Mouse (Mus musculus): ENCODE measurements around the gene Sf3a3. TPM values are rescaled to one million over a fixed set of nuclear protein-coding genes. Genes with fewer than 3 reads are reported as not detected.

The Sf3a3 gene
- polyA plus RNA-seq (2012; fragmentation: generic; extraction: Trizol), result 41.6 TPM

- Histone ChIP-seq H3K27me3 (ENCODE audit: control insufficient read depth, insufficient read depth, insufficient read length) (no peaks in the 10 kb centered on the region), H3K79me2 (ENCODE audit: control insufficient read depth, insufficient read depth) (peaks cover 19% of the 10 kb centered on the region), H3K4me3 (peak within 1 kb of the TSS; percentile 67), H3ac (ENCODE audit: control insufficient read depth, insufficient read length) (peak within 1 kb of the TSS; percentile 81), H3K36me3 (ENCODE audit: control insufficient read depth, insufficient read depth) (peaks cover 20% of the 10 kb centered on the region), H3K4me2 (ENCODE audit: low read depth) (peak within 1 kb of the TSS; percentile 95)
- TF ChIP-seq USF1 (IDR thresholded peaks at IDR 0.05; ENCODE audit: low read depth) (no peak), CEBPB (IDR thresholded peaks at IDR 0.05; ENCODE audit: insufficient read depth, poor library complexity, severe bottlenecking) (no peak), MYOG (IDR thresholded peaks at IDR 0.05; ENCODE audit: control insufficient read depth in 1 of 3, insufficient read depth in 1 of 3, insufficient read length in 2 of 3, low read depth in 2 of 3) (peak in 2 of 3 experiments; percentile 4 to 71), REST (IDR thresholded peaks at IDR 0.05; ENCODE audit: insufficient read depth, insufficient read length) (no peak), SRF (IDR thresholded peaks at IDR 0.05; ENCODE audit: control insufficient read depth, insufficient read length, low read depth) (no peak), MAX (IDR thresholded peaks at IDR 0.05; ENCODE audit: low read depth) (no peak), TCF3 (IDR thresholded peaks at IDR 0.05; ENCODE audit: insufficient read length, low read depth) (no peak), E2F4 (IDR thresholded peaks at IDR 0.05; ENCODE audit: insufficient read depth) (peak; percentile 65), MYOD1 (IDR thresholded peaks at IDR 0.05; ENCODE audit: control insufficient read depth in 1 of 3, insufficient read length in 2 of 3, low read depth in 2 of 3) (peak in 2 of 3 experiments; percentile 38 to 60), TCF12 (IDR thresholded peaks at IDR 0.05; ENCODE audit: insufficient read depth, poor library complexity, severe bottlenecking) (no peak), POLR2AphosphoS2 (IDR thresholded peaks at IDR 0.05; ENCODE audit: insufficient read length, low read depth) (peak; percentile 89), POLR2A (IDR thresholded peaks at IDR 0.05; ENCODE audit: insufficient read length, low read depth) (peak; percentile 62)
These were observed at the start of gene Sf3a3 for GRCm38 (mm10) chr4:124714545-124715481. Gene Sf3a3 (plus strand): TSS chr4:124714776.

GRCm38 (mm10) chr4:124667476-124668033, 47.0 kb upstream of the Sf3a3 start:
- Histone ChIP-seq H3K4me2 (ENCODE audit: low read depth) (no peak overlapping the region), H3K4me3 (no peak overlapping the region), H3ac (ENCODE audit: control insufficient read depth, insufficient read length) (no peak overlapping the region), H3K27me3 (ENCODE audit: control insufficient read depth, insufficient read depth, insufficient read length) (peaks cover 42% of the 10 kb centered on the region), H3K36me3 (ENCODE audit: control insufficient read depth, insufficient read depth) (no peaks in the 10 kb centered on the region), H3K79me2 (ENCODE audit: control insufficient read depth, insufficient read depth) (no peaks in the 10 kb centered on the region)
- no peak for TF ChIP-seq E2F4 (IDR thresholded peaks at IDR 0.05; ENCODE audit: insufficient read depth)
- TF ChIP-seq SRF (IDR thresholded peaks at IDR 0.05; ENCODE audit: control insufficient read depth, insufficient read length, low read depth), result no peak
- TF ChIP-seq CEBPB (IDR thresholded peaks at IDR 0.05; ENCODE audit: insufficient read depth, poor library complexity, severe bottlenecking), result no peak
- TF ChIP-seq MYOD1 (IDR thresholded peaks at IDR 0.05; ENCODE audit: control insufficient read depth in 1 of 3, insufficient read length in 2 of 3, low read depth in 2 of 3), result no peak
- no peak for TF ChIP-seq REST (IDR thresholded peaks at IDR 0.05; ENCODE audit: insufficient read depth, insufficient read length)
- TF ChIP-seq MYOG (IDR thresholded peaks at IDR 0.05; ENCODE audit: control insufficient read depth in 1 of 3, insufficient read depth in 1 of 3, insufficient read length in 2 of 3, low read depth in 2 of 3), result no peak
- TF ChIP-seq USF1 (IDR thresholded peaks at IDR 0.05; ENCODE audit: low read depth), result no peak
- no peak for TF ChIP-seq TCF12 (IDR thresholded peaks at IDR 0.05; ENCODE audit: insufficient read depth, poor library complexity, severe bottlenecking)
- no peak for TF ChIP-seq POLR2A (IDR thresholded peaks at IDR 0.05; ENCODE audit: insufficient read length, low read depth)
- TF ChIP-seq POLR2AphosphoS2 (IDR thresholded peaks at IDR 0.05; ENCODE audit: insufficient read length, low read depth), result no peak
- no peak for TF ChIP-seq TCF3 (IDR thresholded peaks at IDR 0.05; ENCODE audit: insufficient read length, low read depth)
- TF ChIP-seq MAX (IDR thresholded peaks at IDR 0.05; ENCODE audit: low read depth), result no peak

DNA sequence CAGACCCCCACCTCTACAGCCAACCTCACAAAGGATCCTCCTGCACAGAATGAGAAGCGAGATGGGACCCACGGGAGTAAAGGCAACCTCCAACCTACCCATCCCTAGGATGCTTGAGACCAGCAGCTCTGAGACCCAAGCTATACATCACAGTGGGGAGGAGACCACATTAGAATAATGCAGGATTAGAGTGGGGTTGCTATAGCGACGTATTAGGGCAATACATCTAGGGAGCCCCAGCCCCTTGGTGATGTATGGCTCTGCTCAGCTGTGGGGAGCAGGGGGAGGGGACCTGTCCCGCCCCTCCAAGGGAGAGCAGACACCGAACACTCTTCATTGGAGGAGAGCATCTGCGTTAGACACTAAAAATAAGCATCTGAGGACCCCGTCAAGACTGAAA, 46.5 kb upstream of the Sf3a3 start:
- H3K79me2 ChIP-seq (ENCODE audit: control insufficient read depth, insufficient read depth), result no peaks in the 10 kb centered on the region
- no peaks in the 10 kb centered on the region for H3K36me3 ChIP-seq (ENCODE audit: control insufficient read depth, insufficient read depth)
- no peak overlapping the region for H3K4me3 ChIP-seq
- H3K27me3 ChIP-seq (ENCODE audit: control insufficient read depth, insufficient read depth, insufficient read length), result peaks cover 36% of the 10 kb centered on the region
- no peak overlapping the region for H3ac ChIP-seq (ENCODE audit: control insufficient read depth, insufficient read length)
- no peak overlapping the region for H3K4me2 ChIP-seq (ENCODE audit: low read depth)
- TF ChIP-seq TCF12 (IDR thresholded peaks at IDR 0.05; ENCODE audit: insufficient read depth, poor library complexity, severe bottlenecking) (no peak), MAX (IDR thresholded peaks at IDR 0.05; ENCODE audit: low read depth) (no peak), MYOD1 (IDR thresholded peaks at IDR 0.05; ENCODE audit: control insufficient read depth in 1 of 3, insufficient read length in 2 of 3, low read depth in 2 of 3) (no peak), CEBPB (IDR thresholded peaks at IDR 0.05; ENCODE audit: insufficient read depth, poor library complexity, severe bottlenecking) (no peak), POLR2A (IDR thresholded peaks at IDR 0.05; ENCODE audit: insufficient read length, low read depth) (no peak), SRF (IDR thresholded peaks at IDR 0.05; ENCODE audit: control insufficient read depth, insufficient read length, low read depth) (no peak), E2F4 (IDR thresholded peaks at IDR 0.05; ENCODE audit: insufficient read depth) (no peak), POLR2AphosphoS2 (IDR thresholded peaks at IDR 0.05; ENCODE audit: insufficient read length, low read depth) (no peak), REST (IDR thresholded peaks at IDR 0.05; ENCODE audit: insufficient read depth, insufficient read length) (no peak), MYOG (IDR thresholded peaks at IDR 0.05; ENCODE audit: control insufficient read depth in 1 of 3, insufficient read depth in 1 of 3, insufficient read length in 2 of 3, low read depth in 2 of 3) (no peak), USF1 (IDR thresholded peaks at IDR 0.05; ENCODE audit: low read depth) (no peak), TCF3 (IDR thresholded peaks at IDR 0.05; ENCODE audit: insufficient read length, low read depth) (no peak)

GRCm38 (mm10) chr4:124670232-124670631, 44.3 kb upstream of the Sf3a3 start:
- Histone ChIP-seq H3K36me3 (ENCODE audit: control insufficient read depth, insufficient read depth) (no peaks in the 10 kb centered on the region), H3K27me3 (ENCODE audit: control insufficient read depth, insufficient read depth, insufficient read length) (peaks cover 19% of the 10 kb centered on the region), H3K4me3 (no peak overlapping the region), H3K79me2 (ENCODE audit: control insufficient read depth, insufficient read depth) (no peaks in the 10 kb centered on the region), H3ac (ENCODE audit: control insufficient read depth, insufficient read length) (no peak overlapping the region), H3K4me2 (ENCODE audit: low read depth) (no peak overlapping the region)
- no peak for TF ChIP-seq TCF12 (IDR thresholded peaks at IDR 0.05; ENCODE audit: insufficient read depth, poor library complexity, severe bottlenecking)
- no peak for TF ChIP-seq MYOG (IDR thresholded peaks at IDR 0.05; ENCODE audit: control insufficient read depth in 1 of 3, insufficient read depth in 1 of 3, insufficient read length in 2 of 3, low read depth in 2 of 3)
- no peak for TF ChIP-seq POLR2A (IDR thresholded peaks at IDR 0.05; ENCODE audit: insufficient read length, low read depth)
- TF ChIP-seq MYOD1 (IDR thresholded peaks at IDR 0.05; ENCODE audit: control insufficient read depth in 1 of 3, insufficient read length in 2 of 3, low read depth in 2 of 3), result no peak
- TF ChIP-seq E2F4 (IDR thresholded peaks at IDR 0.05; ENCODE audit: insufficient read depth), result no peak
- no peak for TF ChIP-seq REST (IDR thresholded peaks at IDR 0.05; ENCODE audit: insufficient read depth, insufficient read length)
- no peak for TF ChIP-seq SRF (IDR thresholded peaks at IDR 0.05; ENCODE audit: control insufficient read depth, insufficient read length, low read depth)
